Mouse (Mus musculus) urinary bladder, adult 2 months (tissue): ENCODE data around the gene Fzd2. TPM values are rescaled to one million over a fixed set of nuclear protein-coding genes. Genes with fewer than 3 reads are reported as not detected.

Source experiments
- polyA plus RNA-seq: library from polyadenylated mRNA; depleted of rRNA; stranded (reverse); fragments of >200 nt; gene quantifications from 2 replicates; pipeline ENCODE4 v1.2.3, GENCODE M21; 2012; rRNA removed

The Fzd2 gene
- polyA plus RNA-seq, 1 experiment = 53.7 TPM

Other genes starting within 250 kb of the Fzd2 start
- gene Slc4a1, start 238.2 kb upstream of the Fzd2 start, polyA plus RNA-seq = 0.01 TPM in 1 of 2 replicates, not detected in the other
- gene Rundc3a, start 211.0 kb upstream of the Fzd2 start, polyA plus RNA-seq = 1.4 and 2.9 TPM in 2 replicates
- gene Slc25a39, start 196.4 kb upstream of the Fzd2 start, polyA plus RNA-seq = 80.3 and 88.2 TPM in 2 replicates
- 190 and 251 TPM in 2 replicates for gene Grn, start 174.1 kb upstream of the Fzd2 start, polyA plus RNA-seq
- 6.9 and 10.4 TPM in 2 replicates for gene Fam171a2, start 156.7 kb upstream of the Fzd2 start, polyA plus RNA-seq
- gene Itga2b, start 134.3 kb upstream of the Fzd2 start, polyA plus RNA-seq = 5.7 and 7.2 TPM in 2 replicates
- 17.5 and 23.9 TPM in 2 replicates for gene Gpatch8, start 48.0 kb upstream of the Fzd2 start, polyA plus RNA-seq
- gene Gm11627, start 24.9 kb upstream of the Fzd2 start, polyA plus RNA-seq = 53.0 and 56.5 TPM in 2 replicates
- gene Meioc, start 59.3 kb downstream of the Fzd2 start, polyA plus RNA-seq = 0.04 and 0.09 TPM in 2 replicates
- 17.3 and 17.8 TPM in 2 replicates for gene Ccdc43, start 93.4 kb downstream of the Fzd2 start, polyA plus RNA-seq
- gene Adam11, start 157.0 kb downstream of the Fzd2 start, polyA plus RNA-seq = 7.5 and 8.5 TPM in 2 replicates
- 31.1 and 31.3 TPM in 2 replicates for gene Gjc1, start 215.3 kb downstream of the Fzd2 start, polyA plus RNA-seq
- 3.2 and 4.0 TPM in 2 replicates for gene Higd1b, start 231.5 kb downstream of the Fzd2 start, polyA plus RNA-seq